Mouse (Mus musculus) forebrain, postnatal 0 days (tissue): Measurements from ENCODE around the gene Clcn7. TPM values are rescaled to one million over a fixed set of nuclear protein-coding genes. Genes with fewer than 3 reads are reported as not detected.

Source experiments
- ATAC-seq: fragments of 200-750 bp; cut with Nextera tagmentation; 2 replicates; pipeline ENCODE4 v1.8.0; 2017; ENCODE audit warnings: mild to moderate bottlenecking, moderate library complexity
- DNase-seq: peaks from one replicate; pipeline ENCODE4 v3.0.0-alpha.2; 2015
- H3K27ac ChIP-seq: fragments of 300-500 bp; sonication (generic); 2 replicates; pipeline ENCODE4 v1.5.1; 2014; ENCODE audit warnings: low read depth, mild to moderate bottlenecking, antibody characterized with exemption, low read length, moderate library complexity, mixed read lengths
- H3K27me3 ChIP-seq: fragments of 300-500 bp; sonication (generic); 2 replicates; pipeline ENCODE4 v1.6.1; 2014; ENCODE audit warnings: mild to moderate bottlenecking, low read length, mixed read lengths; ENCODE audit not compliant: insufficient read depth
- H3K36me3 ChIP-seq: fragments of 300-500 bp; sonication (generic); 2 replicates; pipeline ENCODE4 v1.6.1; 2014; ENCODE audit warnings: mild to moderate bottlenecking, moderate library complexity; ENCODE audit not compliant: insufficient read depth
- H3K4me1 ChIP-seq: fragments of 300-500 bp; sonication (generic); 2 replicates; pipeline ENCODE4 v1.6.1; 2014; ENCODE audit warnings: antibody characterized with exemption; ENCODE audit not compliant: insufficient read depth
- H3K4me2 ChIP-seq: fragments of 300-500 bp; sonication (generic); 2 replicates; pipeline ENCODE4 v1.6.1; 2014; ENCODE audit warnings: low read depth, mild to moderate bottlenecking, moderate library complexity
- H3K4me3 ChIP-seq: fragments of 300-500 bp; sonication (generic); 2 replicates; pipeline ENCODE4 v1.5.1; 2014; ENCODE audit warnings: low read depth, low read length, mixed read lengths
- H3K9ac ChIP-seq: fragments of 300-500 bp; sonication (generic); 2 replicates; pipeline ENCODE4 v1.6.1; 2014; ENCODE audit warnings: mild to moderate bottlenecking
- H3K9me3 ChIP-seq: fragments of 300-500 bp; sonication (generic); 2 replicates; pipeline ENCODE4 v1.6.1; 2016; ENCODE audit warnings: low read length
- CTCF ChIP-seq: sonication (generic); IDR thresholded peaks from 2 replicates; pipeline ENCODE4 v1.5.1; 2016; ENCODE audit warnings: antibody characterized with exemption, control low read depth, low read depth
- WGBS: fragments of 180-500 bp; shearing (Covaris S2); extraction: QIAGEN DNeasy Blood & Tissue Kit; methylation state at CpG from one replicate; pipeline ENCODE4 v1.1.7; 2014; 5-methylcytosine and 5-hydroxymethylcytosine counted together
- polyA plus RNA-seq: library from polyadenylated mRNA; unstranded; fragments of >200 nt; fragmentation: Nextera tagmentation; extraction: Ambion mirVana; gene quantifications from 2 replicates; pipeline ENCODE4 v1.2.1, GENCODE M21; 2015
- total RNA-seq: library from RNA; depleted of rRNA; stranded (reverse); fragments of >200 nt; gene quantifications from 2 replicates; pipeline ENCODE4 v1.2.3, GENCODE M21; 2014

The Clcn7 gene
- total and polyA plus RNA-seq, 2 experiments from 2014 or later = 19.0 to 33.1 TPM

GRCm38 (mm10) chr17:25127079-25127478 lies 6.1 kb upstream of the Clcn7 start:
- ATAC-seq = no peak
- Histone ChIP-seq H3K36me3 (no peaks in the 10 kb centered on the region), H3K27me3 (no peaks in the 10 kb centered on the region), H3K27ac (no peak overlapping the region), H3K4me1 (no peaks in the 10 kb centered on the region), H3K4me2 (no peak overlapping the region), H3K9ac (no peak overlapping the region), H3K4me3 (no peak overlapping the region), H3K9me3 (no peaks in the 10 kb centered on the region)
- DNase-seq = peak; percentile 19
- TF ChIP-seq CTCF = no peak
- WGBS = 66% methylated on average over 8 of the region's 8 CpGs

GRCm38 (mm10) chr17:25127681-25128080 lies 5.5 kb upstream of the Clcn7 start:
- WGBS = 71% methylated on average over 9 of the region's 9 CpGs
- no peaks in the 10 kb centered on the region for H3K27me3 ChIP-seq
- H3K4me2 ChIP-seq = no peak overlapping the region

GRCm38 (mm10) chr17:25130060-25130459 lies 3.1 kb upstream of the Clcn7 start:
- no peak overlapping the region for H3K4me3 ChIP-seq
- H3K27ac ChIP-seq = no peak overlapping the region
- no peak overlapping the region for H3K9ac ChIP-seq
- H3K36me3 ChIP-seq = no peaks in the 10 kb centered on the region
- H3K9me3 ChIP-seq = no peaks in the 10 kb centered on the region
- ATAC-seq (no peak), DNase-seq (no peak)
- H3K4me1 ChIP-seq = peaks cover 9% of the 10 kb centered on the region; the same call in 1 of the 2 replicates
- no peak overlapping the region for H3K4me2 ChIP-seq
- TF ChIP-seq CTCF = no peak
- H3K27me3 ChIP-seq = no peaks in the 10 kb centered on the region
- 91% methylated on average over 1 of the region's 1 CpGs for WGBS

More at GRCm38 (mm10) chr17:25127681-25128080, 5.5 kb upstream of the Clcn7 start:
- Histone ChIP-seq H3K9ac (no peak overlapping the region), H3K4me3 (no peak overlapping the region), H3K4me1 (no peaks in the 10 kb centered on the region), H3K27ac (no peak overlapping the region), H3K36me3 (no peaks in the 10 kb centered on the region), H3K9me3 (no peaks in the 10 kb centered on the region)
- ATAC-seq (no peak), DNase-seq (no peak)
- TF ChIP-seq CTCF = no peak

- Histone ChIP-seq H3K9me3 (no peaks in the 10 kb centered on the region), H3K4me3 (no peak overlapping the region), H3K4me1 (peaks cover 9% of the 10 kb centered on the region; the same call in 1 of the 2 replicates), H3K9ac (no peak overlapping the region), H3K4me2 (no peak overlapping the region), H3K27me3 (no peaks in the 10 kb centered on the region), H3K27ac (no peak overlapping the region), H3K36me3 (peaks cover 9% of the 10 kb centered on the region; the same call in 1 of the 2 replicates)
- no peak for ATAC-seq
- WGBS = 86% methylated on average over 6 of the region's 6 CpGs
- no peak for TF ChIP-seq CTCF
- no peak for DNase-seq
Measured at GRCm38 (mm10) chr17:25135622-25136021, 2.4 kb downstream of the Clcn7 start.

- H3K9ac ChIP-seq = no peak overlapping the region
- peaks cover 9% of the 10 kb centered on the region; the same call in 1 of the 2 replicates for H3K36me3 ChIP-seq
- WGBS = 94% methylated on average over 1 of the region's 1 CpGs
- ATAC-seq (no peak), DNase-seq (no peak)
- no peaks in the 10 kb centered on the region for H3K9me3 ChIP-seq
- peaks cover 9% of the 10 kb centered on the region; the same call in 1 of the 2 replicates for H3K4me1 ChIP-seq
- TF ChIP-seq CTCF = no peak
- H3K4me3 ChIP-seq = no peak overlapping the region
- no peaks in the 10 kb centered on the region for H3K27me3 ChIP-seq
- no peak overlapping the region for H3K4me2 ChIP-seq
- no peak overlapping the region for H3K27ac ChIP-seq
Measured at GRCm38 (mm10) chr17:25138803-25139202, 5.6 kb downstream of the Clcn7 start.

- no peaks in the 10 kb centered on the region for H3K4me1 ChIP-seq
- WGBS = 74% methylated on average over 4 of the region's 4 CpGs
- peaks cover 18% of the 10 kb centered on the region for H3K36me3 ChIP-seq
Measured at GRCm38 (mm10) chr17:25139960-25140359, 6.8 kb downstream of the Clcn7 start.

GRCm38 (mm10) chr17:25162161-25162560 lies 29.0 kb downstream of the Clcn7 start, which contains the start of gene Ccdc154:
Gene Ccdc154, plus strand, starts transcription at chr17:25162461.
- H3K4me2 ChIP-seq = no peak within 1 kb of the TSS
- ATAC-seq (no peak), DNase-seq (no peak)
- H3K4me1 ChIP-seq = no peaks in the 10 kb centered on the region
- no peaks in the 10 kb centered on the region for H3K27me3 ChIP-seq
- H3K27ac ChIP-seq = no peak within 1 kb of the TSS
- peaks cover 32% of the 10 kb centered on the region for H3K36me3 ChIP-seq
- TF ChIP-seq CTCF = no peak
- H3K9me3 ChIP-seq = no peaks in the 10 kb centered on the region
- no peak within 1 kb of the TSS for H3K9ac ChIP-seq
- H3K4me3 ChIP-seq = no peak within 1 kb of the TSS
- 92% methylated on average over 1 of the region's 1 CpGs for WGBS

More at GRCm38 (mm10) chr17:25139960-25140359, 6.8 kb downstream of the Clcn7 start:
- Histone ChIP-seq H3K4me3 (no peak overlapping the region), H3K27ac (no peak overlapping the region), H3K9ac (no peak overlapping the region), H3K4me2 (no peak overlapping the region), H3K27me3 (no peaks in the 10 kb centered on the region), H3K9me3 (no peaks in the 10 kb centered on the region)
- ATAC-seq = no peak
- DNase-seq = no peak
- TF ChIP-seq CTCF = peak; percentile 53
